Mouse (Mus musculus): Measurements from ENCODE around the gene Arg2. TPM values are rescaled to one million over a fixed set of nuclear protein-coding genes. Genes with fewer than 3 reads are reported as not detected.
A peak's percentile ranks its signal among the peaks of the same experiment; 100 is the strongest.

The Arg2 gene
- total and polyA plus RNA-seq, 3 experiments: not detected

- TF ChIP-seq EP300 (IDR thresholded peaks at IDR 0.05; ENCODE audit: low read depth in 1 of 2, low read length in 2 of 2): peak in 1 of 2 experiments; percentile 9; a peak in 1 of 4 replicates
- peak; percentile 85 for TF ChIP-seq HCFC1 (IDR thresholded peaks at IDR 0.05; ENCODE audit: low read depth, low read length)
- TF ChIP-seq MXI1 (IDR thresholded peaks at IDR 0.05; ENCODE audit: low read depth, low read length): peak; percentile 79; the same call in 1 of the 2 replicates
- peak; percentile 70 for TF ChIP-seq NRF1 (IDR thresholded peaks at IDR 0.05; ENCODE audit: insufficient read depth, low read depth, low read length, poor library complexity, severe bottlenecking)
- no peak for TF ChIP-seq E2F4 (IDR thresholded peaks at IDR 0.05; ENCODE audit: borderline replicate concordance, low read depth, low read length)
- TF ChIP-seq USF2 (IDR thresholded peaks at IDR 0.05; ENCODE audit: borderline replicate concordance in 1 of 2, insufficient read depth in 1 of 2, low read depth in 1 of 2, low read length in 2 of 2): no peak
Measured at GRCm38 (mm10) chr12:79089182-79089812, 41.3 kb upstream of the Arg2 start, which contains the start of gene Pigh (continued).

- Histone ChIP-seq H3K79me2 (ENCODE audit: control insufficient read depth, insufficient read depth, low read length, poor library complexity) (peaks cover 5% of the 10 kb centered on the region; the same call in 1 of the 2 replicates), H3K9ac (ENCODE audit: control insufficient read depth, low read depth, low read length, poor library complexity, severe bottlenecking) (no peak overlapping the region), H3K4me3 (ENCODE audit: control insufficient read depth in 1 of 2, insufficient read depth in 1 of 2, low read depth in 2 of 2, low read length in 2 of 2) (no peak overlapping the region), H3K27ac (ENCODE audit: control insufficient read depth, low read depth, low read length) (no peak overlapping the region), H3K9me3 (replicated peaks; ENCODE audit: insufficient read depth, low read length) (no peaks in the 10 kb centered on the region), H3K4me1 (ENCODE audit: control insufficient read depth in 1 of 2, insufficient read depth in 2 of 2, low read length in 2 of 2) (peaks cover 0 to 4% of the 10 kb centered on the region in 2 experiments; a peak in 2 of 4 replicates), H3K36me3 (ENCODE audit: control insufficient read depth in 1 of 2, insufficient read depth in 2 of 2, low read length in 2 of 2) (peaks cover 0 to 3% of the 10 kb centered on the region in 2 experiments; a peak in 2 of 4 replicates), H3K27me3 (ENCODE audit: control insufficient read depth in 1 of 2, insufficient read depth in 2 of 2, low read length in 2 of 2) (no peaks in the 10 kb centered on the region)
- TF ChIP-seq GATA1 (IDR thresholded peaks at IDR 0.05; ENCODE audit: low read depth, low read length) (no peak), USF1 (IDR thresholded peaks at IDR 0.05; ENCODE audit: low read depth, low read length) (no peak), RAD21 (IDR thresholded peaks at IDR 0.05; ENCODE audit: low read depth, low read length) (peak; percentile 68), ZMIZ1 (IDR thresholded peaks at IDR 0.05; ENCODE audit: low read depth, low read length) (no peak), SMC3 (IDR thresholded peaks at IDR 0.05; ENCODE audit: low read depth, low read length) (peak; percentile 80), E2F4 (IDR thresholded peaks at IDR 0.05; ENCODE audit: borderline replicate concordance, low read depth, low read length) (no peak), CTCF (IDR thresholded peaks at IDR 0.05 in 2 of 3, conservative IDR thresholded peaks at IDR 0.05 in 1 of 3; ENCODE audit: control insufficient read depth in 1 of 3, insufficient read depth in 1 of 3, low read depth in 2 of 3, low read length in 3 of 3, poor library complexity in 1 of 3, severe bottlenecking in 1 of 3) (peak; percentile 60 to 79 (median 78))
- DNase-seq (ENCODE audit: low read depth, low spot score): peak; percentile 62
Measured at GRCm38 (mm10) chr12:79092569-79092968, 38.0 kb upstream of the Arg2 start.

GRCm38 (mm10) chr12:79097106-79097752 lies 33.3 kb upstream of the Arg2 start:
- H3K4me1 ChIP-seq (ENCODE audit: control insufficient read depth in 1 of 2, insufficient read depth in 2 of 2, low read length in 2 of 2): no peaks in the 10 kb centered on the region
- H3K27me3 ChIP-seq (ENCODE audit: control insufficient read depth in 1 of 2, insufficient read depth in 2 of 2, low read length in 2 of 2): peaks cover 3 to 5% of the 10 kb centered on the region in 2 experiments
- TF ChIP-seq RAD21 (IDR thresholded peaks at IDR 0.05; ENCODE audit: low read depth, low read length) (peak; percentile 98), ZC3H11A (IDR thresholded peaks at IDR 0.05; ENCODE audit: low read depth, low read length) (peak; percentile 95), CTCF (IDR thresholded peaks at IDR 0.05 in 2 of 3, conservative IDR thresholded peaks at IDR 0.05 in 1 of 3; ENCODE audit: control insufficient read depth in 1 of 3, insufficient read depth in 1 of 3, low read depth in 2 of 3, low read length in 3 of 3, poor library complexity in 1 of 3, severe bottlenecking in 1 of 3) (peak; percentile 30 to 95 (median 59); a peak in 5 of 6 replicates), TBP (IDR thresholded peaks at IDR 0.05; ENCODE audit: low read depth, low read length) (no peak), MYC (IDR thresholded peaks at IDR 0.05; ENCODE audit: low read depth, low read length) (0 out of 2 replicates have a peak, but pooled peaks have one; percentile 39), SIN3A (IDR thresholded peaks at IDR 0.05; ENCODE audit: low read length) (peak; percentile 43), MEF2A (IDR thresholded peaks at IDR 0.05; ENCODE audit: extremely low read depth, insufficient replicate concordance, low read depth, low read length, poor library complexity, severe bottlenecking) (no peak), SMC3 (IDR thresholded peaks at IDR 0.05; ENCODE audit: low read depth, low read length) (peak; percentile 95)
- no peak overlapping the region for H3K4me3 ChIP-seq (ENCODE audit: control insufficient read depth in 1 of 2, insufficient read depth in 1 of 2, low read depth in 2 of 2, low read length in 2 of 2)
- H3K9ac ChIP-seq (ENCODE audit: control insufficient read depth, low read depth, low read length, poor library complexity, severe bottlenecking): no peak overlapping the region
- H3K27ac ChIP-seq (ENCODE audit: control insufficient read depth, low read depth, low read length): no peak overlapping the region
- H3K36me3 ChIP-seq (ENCODE audit: control insufficient read depth in 1 of 2, insufficient read depth in 2 of 2, low read length in 2 of 2): no peaks in the 10 kb centered on the region
- H3K9me3 ChIP-seq (replicated peaks; ENCODE audit: insufficient read depth, low read length): no peaks in the 10 kb centered on the region
- peak; percentile 75 for DNase-seq (ENCODE audit: low read depth, low spot score)
- no peaks in the 10 kb centered on the region for H3K79me2 ChIP-seq (ENCODE audit: control insufficient read depth, insufficient read depth, low read length, poor library complexity)

Measured in MEL (cell line).